Mouse (Mus musculus): ENCODE results near the gene Bsg. TPM values are rescaled to one million over a fixed set of nuclear protein-coding genes. Genes with fewer than 3 reads are reported as not detected.

Gene Bsg
- polyA plus RNA-seq, 1 experiment, result 300 TPM

GRCm38 (mm10) chr10:79726090-79726489 is 21.8 kb downstream of the Bsg start:
- H3K4me3 ChIP-seq (ENCODE audit: insufficient read depth, low read length), result no peak overlapping the region
- TF ChIP-seq CTCF (IDR thresholded peaks at IDR 0.05; ENCODE audit: low read depth, low read length) (peak; percentile 41; the same call in 1 of the 2 replicates), POLR2A (IDR thresholded peaks at IDR 0.05; ENCODE audit: borderline replicate concordance, low read depth, low read length) (no peak)
- H3K27ac ChIP-seq (ENCODE audit: insufficient read depth, low read depth, low read length), result no peak overlapping the region
- H3K4me1 ChIP-seq (ENCODE audit: control insufficient read depth, insufficient read depth, low read length), result no peaks in the 10 kb centered on the region

GRCm38 (mm10) chr10:79728323-79729249 is 24.3 kb downstream of the Bsg start:
- no peak for TF ChIP-seq CTCF (IDR thresholded peaks at IDR 0.05; ENCODE audit: low read depth, low read length)
- TF ChIP-seq POLR2A (IDR thresholded peaks at IDR 0.05; ENCODE audit: borderline replicate concordance, low read depth, low read length), result no peak
- H3K4me1 ChIP-seq (ENCODE audit: control insufficient read depth, insufficient read depth, low read length), result no peaks in the 10 kb centered on the region
- H3K27ac ChIP-seq (ENCODE audit: insufficient read depth, low read depth, low read length), result no peak overlapping the region
- no peak overlapping the region for H3K4me3 ChIP-seq (ENCODE audit: insufficient read depth, low read length)

- TF ChIP-seq POLR2A (IDR thresholded peaks at IDR 0.05; ENCODE audit: borderline replicate concordance, low read depth, low read length), result no peak
- H3K27ac ChIP-seq (ENCODE audit: insufficient read depth, low read depth, low read length), result no peak overlapping the region
- H3K4me1 ChIP-seq (ENCODE audit: control insufficient read depth, insufficient read depth, low read length), result no peaks in the 10 kb centered on the region
- H3K4me3 ChIP-seq (ENCODE audit: insufficient read depth, low read length), result no peak overlapping the region
Observed at GRCm38 (mm10) chr10:79729357-79729965, 25.2 kb downstream of the Bsg start.

- Histone ChIP-seq H3K4me1 (ENCODE audit: control insufficient read depth, insufficient read depth, low read length) (no peaks in the 10 kb centered on the region), H3K4me3 (ENCODE audit: insufficient read depth, low read length) (no peak overlapping the region), H3K27ac (ENCODE audit: insufficient read depth, low read depth, low read length) (no peak overlapping the region)
- TF ChIP-seq POLR2A (IDR thresholded peaks at IDR 0.05; ENCODE audit: borderline replicate concordance, low read depth, low read length) (no peak), CTCF (IDR thresholded peaks at IDR 0.05; ENCODE audit: low read depth, low read length) (peak; percentile 45; the same call in 1 of the 2 replicates)
Observed at GRCm38 (mm10) chr10:79732500-79732899, 28.2 kb downstream of the Bsg start.

GRCm38 (mm10) chr10:79733847-79734246 is 29.6 kb downstream of the Bsg start:
- no peaks in the 10 kb centered on the region for H3K4me1 ChIP-seq (ENCODE audit: control insufficient read depth, insufficient read depth, low read length)
- no peak for TF ChIP-seq CTCF (IDR thresholded peaks at IDR 0.05; ENCODE audit: low read depth, low read length)
- TF ChIP-seq POLR2A (IDR thresholded peaks at IDR 0.05; ENCODE audit: borderline replicate concordance, low read depth, low read length), result no peak
- no peak overlapping the region for H3K4me3 ChIP-seq (ENCODE audit: insufficient read depth, low read length)
- H3K27ac ChIP-seq (ENCODE audit: insufficient read depth, low read depth, low read length), result no peak overlapping the region

GRCm38 (mm10) chr10:79735361-79735760 is 31.1 kb downstream of the Bsg start:
- H3K4me3 ChIP-seq (ENCODE audit: insufficient read depth, low read length), result no peak overlapping the region
- no peak for TF ChIP-seq CTCF (IDR thresholded peaks at IDR 0.05; ENCODE audit: low read depth, low read length)
- TF ChIP-seq POLR2A (IDR thresholded peaks at IDR 0.05; ENCODE audit: borderline replicate concordance, low read depth, low read length), result no peak
- H3K4me1 ChIP-seq (ENCODE audit: control insufficient read depth, insufficient read depth, low read length), result no peaks in the 10 kb centered on the region
- H3K27ac ChIP-seq (ENCODE audit: insufficient read depth, low read depth, low read length), result no peak overlapping the region

GRCm38 (mm10) chr10:79736706-79737105 is 32.4 kb downstream of the Bsg start:
- TF ChIP-seq CTCF (IDR thresholded peaks at IDR 0.05; ENCODE audit: low read depth, low read length), result no peak
- TF ChIP-seq POLR2A (IDR thresholded peaks at IDR 0.05; ENCODE audit: borderline replicate concordance, low read depth, low read length), result no peak
- H3K4me1 ChIP-seq (ENCODE audit: control insufficient read depth, insufficient read depth, low read length), result no peaks in the 10 kb centered on the region
- H3K27ac ChIP-seq (ENCODE audit: insufficient read depth, low read depth, low read length), result no peak overlapping the region
- no peak overlapping the region for H3K4me3 ChIP-seq (ENCODE audit: insufficient read depth, low read length)

- no peaks in the 10 kb centered on the region for H3K4me1 ChIP-seq (ENCODE audit: control insufficient read depth, insufficient read depth, low read length)
- TF ChIP-seq POLR2A (IDR thresholded peaks at IDR 0.05; ENCODE audit: borderline replicate concordance, low read depth, low read length), result no peak
- H3K4me3 ChIP-seq (ENCODE audit: insufficient read depth, low read length), result no peak overlapping the region
- no peak overlapping the region for H3K27ac ChIP-seq (ENCODE audit: insufficient read depth, low read depth, low read length)
Observed at GRCm38 (mm10) chr10:79738259-79738658, 34.0 kb downstream of the Bsg start.

GRCm38 (mm10) chr10:79739234-79739633 is 34.9 kb downstream of the Bsg start:
- Histone ChIP-seq H3K27ac (ENCODE audit: insufficient read depth, low read depth, low read length) (no peak overlapping the region), H3K4me1 (ENCODE audit: control insufficient read depth, insufficient read depth, low read length) (no peaks in the 10 kb centered on the region), H3K4me3 (ENCODE audit: insufficient read depth, low read length) (no peak overlapping the region)
- TF ChIP-seq POLR2A (IDR thresholded peaks at IDR 0.05; ENCODE audit: borderline replicate concordance, low read depth, low read length) (no peak), CTCF (IDR thresholded peaks at IDR 0.05; ENCODE audit: low read depth, low read length) (no peak)

GRCm38 (mm10) chr10:79740863-79741262 is 36.6 kb downstream of the Bsg start:
- no peak overlapping the region for H3K27ac ChIP-seq (ENCODE audit: insufficient read depth, low read depth, low read length)
- peaks cover 7% of the 10 kb centered on the region for H3K4me1 ChIP-seq (ENCODE audit: control insufficient read depth, insufficient read depth, low read length)
- TF ChIP-seq POLR2A (IDR thresholded peaks at IDR 0.05; ENCODE audit: borderline replicate concordance, low read depth, low read length), result no peak
- no peak for TF ChIP-seq CTCF (IDR thresholded peaks at IDR 0.05; ENCODE audit: low read depth, low read length)
- no peak overlapping the region for H3K4me3 ChIP-seq (ENCODE audit: insufficient read depth, low read length)

Data from bone marrow macrophage, adult 2 months (primary cell).